Mouse (Mus musculus) frontal cortex, postnatal 25 days (tissue): Measurements from ENCODE around the gene Chmp6.
A peak's percentile ranks its signal among the peaks of the same experiment; 100 is the strongest.

ENCODE experiments used
- DNase-seq, 2 experiments: peaks; one replicate each; pipeline ENCODE4 v3.0.0; 2022; ENCODE audit warnings: low spot score in 2 of 2

Chmp6 gene

DNA sequence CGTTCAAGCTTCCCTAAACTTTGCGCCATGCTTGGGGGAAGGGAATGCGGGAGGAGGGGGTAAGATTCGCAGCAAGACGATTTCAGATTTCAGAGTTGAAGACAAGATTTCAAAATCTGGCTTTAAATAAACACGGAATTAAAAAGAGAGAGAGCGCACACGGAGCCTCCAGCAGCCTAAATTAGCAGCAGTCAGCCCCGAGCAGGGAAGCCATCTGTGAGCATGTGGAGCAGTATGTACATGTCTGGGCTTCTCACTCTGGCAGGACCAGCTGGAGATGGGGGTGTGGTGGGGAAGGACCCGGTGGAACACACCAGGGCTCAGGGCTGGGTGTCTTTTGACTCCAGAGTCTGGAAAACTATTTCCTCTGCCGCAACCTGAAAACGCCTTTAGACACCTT, 24.0 kb downstream of the Chmp6 start:
- no peak for DNase-seq

DNA sequence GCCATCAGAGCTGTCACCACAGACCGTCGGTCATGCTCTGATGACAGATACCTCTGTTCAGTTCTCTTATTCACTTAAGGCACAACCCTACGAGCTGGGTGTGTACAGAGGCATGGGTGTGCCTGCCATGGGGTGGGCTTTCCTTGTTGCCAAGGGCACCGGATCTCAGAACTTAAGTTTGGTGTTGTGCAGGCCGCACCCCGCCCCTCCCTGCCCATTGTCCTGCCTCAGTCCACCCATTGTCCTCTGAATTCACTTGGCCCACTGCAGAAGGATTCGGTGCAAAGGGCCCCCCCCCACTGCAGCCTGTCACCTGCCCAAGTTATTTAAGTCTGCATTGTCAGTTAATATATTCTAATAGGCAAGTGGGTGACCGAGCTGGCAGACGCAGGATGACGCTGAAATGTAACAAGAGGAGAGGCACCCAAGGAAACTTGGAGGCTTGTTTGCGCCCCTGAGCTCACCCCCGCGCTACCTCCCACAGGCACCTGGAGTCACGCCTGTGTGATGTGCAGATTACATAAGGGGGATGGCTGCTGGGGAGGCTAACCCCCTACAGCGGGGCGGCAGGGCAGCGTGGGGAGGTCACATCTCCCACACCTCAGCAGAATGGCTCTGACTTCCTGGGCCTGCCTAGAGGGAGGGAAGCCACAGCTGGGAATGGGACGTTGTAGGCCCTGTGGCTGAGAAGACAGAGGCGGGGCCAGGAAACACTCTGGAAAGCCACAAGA, 24.7 kb downstream of the Chmp6 start:
- peak in 1 of 2 experiments; percentile 49 for DNase-seq

GRCm38 (mm10) chr11:119939073-119939710, 26.0 kb downstream of the Chmp6 start:
- DNase-seq, result no peak

DNA sequence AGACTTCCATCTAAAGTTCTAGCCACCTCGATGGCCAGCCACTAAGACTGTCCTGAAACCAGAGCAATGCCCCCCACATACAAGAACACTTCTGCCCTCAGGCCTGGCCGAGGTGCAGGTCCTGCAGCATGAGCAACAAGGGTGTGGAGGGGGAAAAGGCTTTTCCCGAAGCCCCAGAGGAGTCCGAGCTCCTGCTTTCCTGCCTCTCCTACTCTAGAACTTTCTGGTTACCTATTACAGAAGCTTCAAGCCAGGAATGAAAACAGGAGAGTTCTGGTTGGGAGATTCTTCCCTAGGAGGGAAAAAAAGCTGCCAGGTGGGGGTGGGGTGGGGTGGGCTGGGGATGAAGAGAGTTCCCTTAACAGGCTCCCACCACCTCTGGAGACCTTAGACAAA, 26.5 kb downstream of the Chmp6 start:
- DNase-seq, result no peak

DNA sequence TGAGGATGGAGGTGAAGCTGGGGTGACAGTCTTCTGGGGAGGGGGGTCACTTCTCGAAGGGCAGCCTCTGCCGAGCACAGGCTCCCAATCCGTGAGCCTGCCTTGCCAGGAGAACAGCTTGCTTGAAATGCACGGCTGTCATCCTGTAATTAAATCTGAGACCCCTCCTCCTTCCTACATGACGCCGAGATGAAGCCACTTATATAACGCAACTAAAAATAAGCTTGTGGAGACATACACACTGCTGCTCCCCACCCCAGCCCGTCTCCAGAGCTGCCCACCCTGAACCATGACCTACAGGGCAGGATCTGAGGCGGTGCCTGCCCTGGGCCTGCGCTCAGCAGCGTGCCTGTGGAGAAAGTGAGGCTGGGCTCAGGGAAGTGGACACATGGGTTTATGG, 26.9 kb downstream of the Chmp6 start:
- no peak for DNase-seq

GRCm38 (mm10) chr11:119941794-119942193, 28.6 kb downstream of the Chmp6 start:
- DNase-seq, result no peak

DNA sequence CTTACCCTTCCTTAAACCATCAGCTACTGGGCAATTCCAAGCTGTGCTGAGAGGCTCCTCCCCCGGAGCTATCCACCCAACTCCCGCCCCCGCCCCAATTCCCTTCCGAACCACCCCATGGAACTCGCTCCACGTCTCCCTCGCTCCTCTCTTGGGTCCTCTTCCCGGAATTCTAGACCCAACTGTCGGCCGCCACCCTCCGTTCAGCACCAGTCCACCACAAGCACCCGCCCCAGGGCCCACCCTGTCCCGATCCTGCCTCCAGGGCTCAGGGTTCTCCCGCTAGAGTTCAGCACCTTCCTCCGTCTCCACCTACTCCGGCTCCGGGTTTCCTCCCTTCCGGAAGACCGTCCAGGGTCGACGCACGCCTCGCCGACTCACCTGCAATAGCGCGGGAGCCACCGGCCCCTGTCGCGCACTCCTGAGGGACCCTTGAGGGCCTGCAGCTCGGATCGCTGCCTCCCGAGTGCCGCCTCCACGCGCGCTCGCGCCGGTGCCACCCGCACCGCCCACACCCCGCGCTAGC, 29.0 kb downstream of the Chmp6 start:
- no peak for DNase-seq

GRCm38 (mm10) chr11:119942727-119943427, 29.6 kb downstream of the Chmp6 start, which contains the start of gene Baiap2:
Gene Baiap2, plus strand, starts transcription at chr11:119942763.
- DNase-seq, result peak; percentile 86 to 96

DNA sequence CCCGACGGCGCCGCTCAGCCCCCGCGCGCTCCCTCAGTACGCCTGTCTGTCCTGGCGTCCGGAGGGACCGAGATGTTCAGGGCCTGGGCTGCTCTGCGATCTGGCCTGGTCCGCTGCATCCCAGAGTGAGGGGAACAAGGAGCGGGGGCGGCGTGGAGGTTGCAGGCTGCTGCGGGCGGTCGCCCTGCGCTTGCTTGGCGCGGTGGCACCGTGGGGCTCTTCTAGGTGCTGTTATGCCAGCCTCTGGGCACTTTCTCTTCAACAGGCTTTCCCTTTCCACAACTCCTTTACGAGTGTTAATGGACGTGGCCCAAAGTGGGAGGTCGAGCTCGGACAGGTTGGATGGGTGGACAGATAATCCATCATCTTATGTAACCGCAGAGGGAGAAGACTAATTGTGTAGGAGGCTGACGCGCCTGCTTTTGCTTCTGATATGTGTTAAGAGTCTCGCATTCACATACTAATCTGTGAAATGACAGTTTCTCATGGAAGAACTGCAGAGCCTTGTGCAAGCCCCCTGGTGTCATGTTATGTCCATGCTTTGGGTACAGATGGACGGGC, 30.3 kb downstream of the Chmp6 start:
- DNase-seq, result no peak

- no peak for DNase-seq
These were observed 32.1 kb downstream of the Chmp6 start for GRCm38 (mm10) chr11:119945343-119945742.

- no peak for DNase-seq
These were observed 34.2 kb downstream of the Chmp6 start for GRCm38 (mm10) chr11:119947426-119947825.

DNA sequence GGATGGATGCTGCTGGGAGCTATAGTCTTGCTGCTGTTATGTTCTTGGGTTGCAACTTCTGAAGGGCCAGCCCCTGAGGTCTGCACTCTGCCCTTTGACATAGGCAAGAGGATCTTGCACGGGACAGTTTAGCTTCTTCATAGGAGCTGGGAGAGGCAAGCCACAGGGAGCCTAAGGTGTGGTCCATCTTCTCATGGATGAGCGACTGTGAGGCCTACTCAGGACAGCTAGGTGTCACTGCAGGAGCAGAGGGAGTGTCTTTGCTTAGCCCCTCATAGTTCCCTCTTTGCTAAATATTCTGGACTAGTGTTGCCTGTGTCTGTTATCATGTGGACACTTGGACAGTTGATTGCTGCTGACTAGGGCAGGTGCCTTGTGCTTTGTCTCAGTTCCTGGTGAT, 34.7 kb downstream of the Chmp6 start:
- no peak for DNase-seq

- no peak for DNase-seq
These were observed 35.1 kb downstream of the Chmp6 start for GRCm38 (mm10) chr11:119948305-119948704.

- no peak for DNase-seq
These were observed 35.6 kb downstream of the Chmp6 start for GRCm38 (mm10) chr11:119948803-119949202.

DNA sequence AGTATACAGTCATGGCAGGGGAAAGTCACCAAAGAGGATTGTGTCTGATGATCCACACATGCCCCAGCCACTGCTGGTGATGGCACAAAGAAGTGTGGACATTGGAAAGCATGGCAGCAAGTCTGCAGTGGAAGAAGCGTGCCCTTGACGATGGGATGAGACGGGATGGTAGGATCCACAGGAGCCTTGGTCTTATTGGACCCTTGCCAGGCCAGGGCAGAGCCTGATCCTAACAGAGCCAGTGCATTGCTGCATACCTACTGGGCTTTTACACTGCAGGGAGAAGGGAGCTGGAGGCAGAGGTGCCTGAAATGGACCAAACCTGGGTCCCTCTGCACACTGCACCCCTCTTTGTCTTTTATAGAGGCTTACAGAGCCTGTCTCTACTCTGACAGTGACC, 37.3 kb downstream of the Chmp6 start:
- no peak for DNase-seq

- DNase-seq, result no peak
These were observed 38.1 kb downstream of the Chmp6 start for GRCm38 (mm10) chr11:119951326-119951725.

GRCm38 (mm10) chr11:119952429-119953224, 39.4 kb downstream of the Chmp6 start:
- no peak for DNase-seq

DNA sequence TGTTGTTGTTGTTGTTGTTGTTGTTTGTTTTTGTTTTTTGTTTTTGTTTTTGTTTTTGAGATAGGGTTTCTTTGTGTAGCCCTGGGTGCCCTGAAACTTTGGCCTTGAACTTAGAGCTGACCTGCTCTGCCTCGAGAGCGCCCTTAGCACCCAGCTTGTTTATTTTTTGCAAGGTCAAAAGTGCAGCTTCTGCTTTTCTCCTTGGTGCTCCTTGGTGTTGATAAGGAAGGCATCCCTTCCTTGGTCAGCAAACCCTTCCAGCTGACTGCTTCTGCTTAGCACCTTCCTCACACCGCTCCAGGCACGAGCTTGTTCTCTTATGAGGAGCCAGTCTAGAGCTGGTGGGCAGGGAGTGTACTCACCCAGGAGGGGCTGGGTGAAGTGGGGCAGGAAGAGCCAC, 41.0 kb downstream of the Chmp6 start:
- DNase-seq, result no peak

- DNase-seq, result no peak
These were observed 41.6 kb downstream of the Chmp6 start for GRCm38 (mm10) chr11:119954749-119955337.

- no peak for DNase-seq
These were observed 42.2 kb downstream of the Chmp6 start for GRCm38 (mm10) chr11:119955432-119955831.

DNA sequence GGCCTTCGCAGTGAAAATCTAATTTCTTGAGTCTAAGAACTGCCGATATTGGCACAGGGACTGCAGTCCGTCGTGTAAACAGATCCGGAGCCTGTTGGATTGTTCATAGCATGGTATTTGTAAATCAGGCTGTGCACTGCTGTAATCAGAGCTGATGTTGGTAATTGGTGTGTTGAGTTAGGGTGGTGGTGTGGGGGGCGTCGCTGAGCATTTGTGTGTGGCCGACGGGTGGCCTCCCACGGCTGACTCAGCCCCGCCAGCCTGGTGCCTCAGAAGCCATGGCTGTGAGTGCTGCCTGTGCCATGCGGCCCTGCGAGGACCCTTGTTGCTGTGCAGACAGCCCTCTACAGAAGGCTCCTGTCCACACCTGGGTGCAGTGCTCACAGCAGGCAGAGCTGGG, 43.3 kb downstream of the Chmp6 start:
- DNase-seq, result no peak
